Mouse (Mus musculus) cortical plate, adult 2 months (tissue): ENCODE data around the gene Slc39a3.

Experiments used
- CTCF ChIP-seq: fragments of 200-500 bp; IDR thresholded peaks from 2 replicates; pipeline ENCODE4 v1.5.1; 2011; ENCODE audit warnings: mild to moderate bottlenecking, control low read depth, low read length; ENCODE audit not compliant: insufficient read depth; ENCODE audit errors: extremely low read depth
- POLR2A ChIP-seq: fragments of 200-500 bp; IDR thresholded peaks from 2 replicates; pipeline ENCODE4 v1.6.1; 2011; ENCODE audit warnings: mild to moderate bottlenecking, low read length, control low read depth; ENCODE audit not compliant: insufficient read depth; ENCODE audit errors: extremely low read depth

DNA sequence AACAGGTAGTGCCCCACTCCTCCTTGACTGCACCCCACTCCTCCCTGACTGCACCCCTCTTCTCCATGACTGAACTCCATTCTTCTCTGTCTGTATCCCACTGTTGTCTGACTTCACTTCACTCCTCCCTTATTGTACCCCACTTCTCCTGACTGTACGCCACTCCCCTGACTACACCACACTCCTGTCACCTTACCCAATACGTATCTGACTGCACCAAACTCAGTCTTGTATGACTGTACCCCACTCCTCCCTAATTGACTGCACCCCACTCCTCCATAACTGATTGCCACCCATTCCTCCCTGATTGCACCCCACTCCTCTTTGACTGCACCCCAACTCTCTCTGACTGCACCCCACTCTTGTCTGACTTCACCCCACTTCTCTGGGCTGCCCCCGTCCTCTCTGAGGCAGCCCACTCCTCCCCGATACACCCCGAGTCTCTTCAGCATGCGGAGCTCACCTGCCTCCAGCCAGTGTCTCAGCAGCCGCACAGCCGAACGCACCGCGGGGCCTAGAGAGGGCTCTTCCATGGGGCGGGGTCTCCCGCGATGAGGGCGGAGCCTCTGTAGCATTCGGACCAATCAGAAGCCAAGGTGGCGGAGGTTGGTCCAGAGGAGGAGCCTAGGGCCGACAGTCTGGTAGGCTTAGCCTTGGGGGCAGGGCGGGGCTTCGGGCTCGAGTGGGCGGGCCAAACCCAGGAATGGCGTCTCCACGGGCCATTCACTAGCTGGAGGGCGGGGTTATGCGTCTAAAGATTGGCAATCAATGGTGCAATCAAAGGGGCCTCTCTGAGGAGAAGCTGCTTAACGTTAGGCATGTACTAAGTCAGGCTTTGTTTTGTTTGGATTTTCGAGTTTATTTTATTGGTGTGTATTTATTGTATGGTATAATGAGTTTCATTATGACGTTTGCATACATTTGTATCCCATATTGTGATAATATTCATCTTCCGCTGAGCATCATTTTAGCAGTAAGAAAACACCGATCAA is 22.5 kb downstream of the Slc39a3 start, which contains the start of gene Gng7:
- TF ChIP-seq CTCF (no peak), POLR2A (peak; percentile 80)
